Mouse (Mus musculus) B cell, adult 2 months (primary cell): Measurements from ENCODE around the gene Gnat3.
A peak's percentile ranks its signal among the peaks of the same experiment; 100 is the strongest.

ENCODE experiments used
- DNase-seq, 2 experiments: peaks; one replicate each; pipeline ENCODE4 v3.0.0; 2022

Gene Gnat3

DNA sequence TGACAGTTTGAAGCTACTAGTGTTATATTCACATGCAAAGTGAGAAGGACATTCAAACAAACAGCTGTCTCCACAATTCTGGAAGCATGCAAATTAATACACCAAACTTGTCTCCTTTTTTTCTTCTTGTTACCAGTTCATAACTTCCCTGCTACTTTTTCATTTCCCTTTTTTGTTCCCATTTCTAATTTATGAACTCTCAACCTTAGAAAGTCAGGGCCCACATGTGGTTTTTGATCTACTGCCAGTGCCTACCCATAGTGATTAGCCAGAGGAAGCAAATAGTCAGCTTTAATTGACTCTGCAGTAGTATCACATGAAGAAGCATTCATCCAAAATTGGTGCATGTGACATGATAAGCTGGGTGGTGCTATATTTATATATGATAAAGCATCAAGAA is 44.7 kb downstream of the Gnat3 start:
- no peak for DNase-seq

DNA sequence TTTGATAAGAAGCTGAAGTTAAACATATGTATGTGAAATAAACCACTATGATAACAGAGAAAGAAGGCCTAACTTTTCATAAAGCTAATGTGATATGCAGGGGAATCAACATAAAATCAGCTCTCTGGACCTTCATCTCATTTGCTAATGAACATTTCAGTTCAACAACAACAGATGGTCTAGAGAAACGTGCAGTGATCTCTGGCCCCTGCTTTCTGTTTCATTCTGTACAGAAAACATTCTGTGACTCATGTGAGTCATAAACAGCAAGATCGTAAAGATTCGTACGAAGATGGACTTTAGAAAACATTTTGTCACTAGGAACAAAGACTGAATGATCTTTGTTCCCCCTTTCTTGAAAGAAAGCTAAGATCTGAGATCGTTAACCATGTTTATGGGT is 48.0 kb downstream of the Gnat3 start:
- DNase-seq = peak; percentile 11 to 24

- DNase-seq = no peak
Measured at GRCm38 (mm10) chr5:18013196-18013595, 50.8 kb downstream of the Gnat3 start.

DNA sequence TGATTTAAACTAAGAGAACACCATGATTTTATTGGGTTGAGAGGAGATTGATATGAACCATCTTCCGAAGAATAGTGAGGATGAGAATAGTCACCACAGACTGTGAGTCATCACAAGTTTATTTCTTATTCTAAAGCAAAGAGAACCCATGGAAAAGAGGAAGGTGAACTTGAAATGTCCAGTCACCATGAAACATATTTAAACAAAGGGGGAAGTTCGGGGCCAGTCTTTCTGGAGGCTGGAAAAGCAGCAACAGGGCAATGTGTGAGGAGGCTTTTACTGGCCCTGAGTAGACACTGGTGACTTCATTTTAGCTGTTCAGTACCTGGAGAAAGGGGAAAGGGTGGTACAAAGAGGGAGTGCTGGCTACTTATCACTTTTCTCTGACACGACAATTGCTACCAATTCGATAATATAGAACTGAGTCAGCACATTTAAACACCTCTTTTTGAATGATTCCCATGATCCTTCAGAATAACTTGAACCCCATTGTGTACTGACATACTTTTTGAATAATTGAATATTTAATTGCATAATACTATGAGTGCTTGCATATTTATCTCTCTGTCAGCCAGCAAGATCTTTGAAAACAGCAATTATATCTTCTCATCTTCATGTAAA is 52.0 kb downstream of the Gnat3 start:
- DNase-seq = no peak

GRCm38 (mm10) chr5:18023347-18023746 is 61.0 kb downstream of the Gnat3 start:
- DNase-seq = no peak

DNA sequence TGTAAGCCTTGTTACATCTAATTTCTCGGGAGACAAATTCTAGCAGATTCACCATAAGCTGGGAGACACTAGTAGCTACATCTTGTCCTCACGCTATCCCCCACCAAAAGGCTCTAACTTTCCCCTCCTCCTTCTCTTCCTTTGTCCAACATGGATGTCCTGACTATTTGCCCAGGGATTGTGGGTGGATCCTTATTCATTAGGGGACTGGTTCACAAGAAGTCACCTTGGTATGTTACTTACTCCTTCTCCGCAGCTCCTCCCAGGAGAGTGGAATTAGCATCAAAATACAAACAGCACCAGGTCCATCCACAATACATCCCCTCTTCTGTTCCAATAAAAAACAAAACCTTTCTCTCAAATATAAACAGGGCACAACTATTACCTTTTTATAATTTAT is 65.2 kb downstream of the Gnat3 start:
- DNase-seq = no peak

DNA sequence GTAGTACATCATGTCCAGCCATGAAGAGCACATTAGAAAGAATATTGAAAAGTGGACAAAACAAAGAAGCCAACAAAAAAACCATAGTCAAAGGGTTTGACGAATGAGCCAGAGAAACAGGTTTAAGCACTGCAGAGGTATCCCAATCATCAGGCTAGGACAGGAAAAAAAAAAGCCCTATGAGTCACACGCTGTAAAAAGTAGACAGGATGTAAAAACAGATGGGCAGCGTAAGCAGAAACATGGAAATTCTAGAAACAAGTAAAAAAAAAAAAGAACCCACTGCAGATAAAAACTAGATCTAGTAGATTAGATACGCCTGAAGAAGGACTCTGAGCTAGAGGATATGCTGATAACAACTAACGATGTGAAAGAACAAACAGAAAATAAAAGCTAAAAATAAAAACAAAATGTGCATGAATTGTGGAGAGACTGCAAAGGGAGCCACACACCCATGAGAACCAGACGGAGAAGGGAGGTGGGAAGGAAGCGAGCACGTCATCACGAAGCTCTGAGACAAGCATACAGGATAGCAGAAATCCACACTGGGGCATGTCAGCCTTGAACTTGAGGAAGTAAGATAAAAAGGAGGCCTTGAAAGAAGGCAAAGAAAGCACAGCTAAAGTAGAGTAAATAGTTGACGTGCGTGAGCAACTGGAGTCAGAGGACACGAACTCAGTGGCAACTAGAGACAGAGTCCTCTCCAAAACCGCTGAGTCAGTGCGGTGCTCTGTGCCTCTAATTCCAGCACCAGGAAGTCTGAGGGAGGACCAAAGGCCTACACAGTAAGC is 73.7 kb downstream of the Gnat3 start:
- no peak for DNase-seq

- peak; percentile 81 to 83 for DNase-seq
Measured at GRCm38 (mm10) chr5:18043022-18043421, 80.7 kb downstream of the Gnat3 start.

GRCm38 (mm10) chr5:18048841-18049240 is 86.5 kb downstream of the Gnat3 start:
- no peak for DNase-seq

DNA sequence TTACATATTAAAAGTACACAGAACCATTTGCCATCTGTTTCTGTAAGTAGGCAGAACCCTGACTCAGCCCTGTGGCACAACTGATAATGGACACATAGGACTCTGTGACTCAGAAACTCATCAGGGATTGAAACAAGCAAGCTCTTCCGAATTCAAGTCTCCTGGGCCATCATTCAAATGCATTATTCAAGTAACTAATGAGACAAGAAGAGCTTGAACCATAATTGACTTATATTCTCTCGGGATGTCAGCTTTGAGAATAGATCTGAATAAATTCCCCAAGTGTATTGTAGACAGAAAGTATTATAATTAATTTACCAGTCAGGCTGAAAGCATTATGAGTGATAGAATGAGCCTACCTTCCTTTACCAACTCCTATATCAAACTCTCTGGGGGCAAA is 93.0 kb downstream of the Gnat3 start:
- DNase-seq = no peak
